Mouse (Mus musculus) intestine, embryonic 15.5 days (tissue): ENCODE data around the gene Sfrp4. TPM values are rescaled to one million over a fixed set of nuclear protein-coding genes. Genes with fewer than 3 reads are reported as not detected.

Experiments
- ATAC-seq: fragments of 200-750 bp; cut with Nextera tagmentation; 2 replicates; pipeline ENCODE4 v1.8.0; 2017; ENCODE audit warnings: moderate TSS enrichment, moderate library complexity
- H3K27ac ChIP-seq: fragments of 300-500 bp; sonication (generic); 2 replicates; pipeline ENCODE4 v1.5.1; 2015; ENCODE audit warnings: mild to moderate bottlenecking, inconsistent platforms
- H3K27me3 ChIP-seq: fragments of 300-500 bp; sonication (generic); replicated peaks from 2 replicates; pipeline ENCODE4 v1.6.1; 2015; ENCODE audit warnings: inconsistent platforms
- H3K36me3 ChIP-seq: fragments of 300-500 bp; sonication (generic); 2 replicates; pipeline ENCODE4 v1.6.1; 2015; ENCODE audit warnings: inconsistent platforms
- H3K4me1 ChIP-seq: fragments of 300-500 bp; sonication (generic); replicated peaks from 2 replicates; pipeline ENCODE4 v1.6.1; 2015; ENCODE audit warnings: inconsistent platforms
- H3K4me2 ChIP-seq: fragments of 300-500 bp; sonication (generic); replicated peaks from 2 replicates; pipeline ENCODE4 v1.6.1; 2015; ENCODE audit warnings: mild to moderate bottlenecking, inconsistent platforms
- H3K4me3 ChIP-seq: fragments of 300-500 bp; sonication (generic); replicated peaks from 2 replicates; pipeline ENCODE4 v1.5.1; 2015; ENCODE audit warnings: inconsistent platforms
- H3K9ac ChIP-seq: fragments of 300-500 bp; sonication (generic); 2 replicates; pipeline ENCODE4 v1.6.1; 2015; ENCODE audit warnings: inconsistent platforms
- H3K9me3 ChIP-seq: fragments of 300-500 bp; sonication (generic); 2 replicates; pipeline ENCODE4 v1.6.1; 2016; ENCODE audit warnings: inconsistent platforms
- WGBS: fragments of 180-500 bp; shearing (Covaris S2); methylation state at CpG from one replicate; pipeline ENCODE4 v1.1.7; 2015; 5-methylcytosine and 5-hydroxymethylcytosine counted together
- polyA plus RNA-seq: library from polyadenylated mRNA; unstranded; fragments of >200 nt; fragmentation: Nextera tagmentation; extraction: Ambion mirVana; gene quantifications from 2 replicates; pipeline ENCODE4 v1.2.1, GENCODE M21; 2015

The Sfrp4 gene
- polyA plus RNA-seq, 1 experiment from 2014 or later, result 1.8 TPM

DNA sequence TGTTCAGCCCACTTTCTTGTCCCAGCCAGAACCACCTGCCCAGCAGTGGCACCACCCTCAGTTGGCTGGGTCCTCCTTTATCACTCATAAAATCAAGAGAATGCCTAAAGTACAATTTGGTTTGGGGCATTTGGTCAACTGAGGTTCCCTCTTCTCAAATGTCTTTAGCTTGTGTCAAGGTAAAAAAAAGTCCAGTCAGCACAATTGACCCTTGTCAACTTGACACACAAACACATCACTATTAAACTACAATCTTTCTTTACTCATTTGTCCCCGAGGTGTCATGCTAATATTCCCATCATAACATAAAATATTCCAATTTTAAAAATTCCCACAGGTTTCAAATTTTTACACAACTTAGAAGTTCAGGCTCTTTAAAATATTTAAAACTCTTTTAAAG lies 8.6 kb upstream of the Sfrp4 start:
- H3K36me3 ChIP-seq, result no peaks in the 10 kb centered on the region
- ATAC-seq, result no peak

DNA sequence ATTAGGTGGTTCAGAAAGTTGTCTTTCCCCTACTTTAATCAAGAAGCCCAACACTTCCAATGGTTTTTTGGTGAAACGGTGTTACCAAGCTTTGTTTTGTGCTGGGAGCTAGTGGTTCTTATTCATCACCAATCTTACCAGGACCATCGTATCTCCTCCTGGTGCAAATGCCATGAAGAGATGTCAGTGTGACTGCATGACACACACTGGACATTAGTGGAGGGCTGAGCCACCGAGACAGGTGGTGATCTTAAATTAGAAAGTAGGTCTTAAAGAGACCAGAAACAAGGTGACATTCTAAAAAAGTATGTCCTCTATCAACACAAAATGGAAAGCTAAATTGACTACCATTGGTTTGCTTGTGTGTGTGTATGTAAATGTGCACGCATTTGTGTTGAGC lies 4.8 kb upstream of the Sfrp4 start:
- H3K9me3 ChIP-seq, result no peaks in the 10 kb centered on the region
- H3K27me3 ChIP-seq, result peaks cover 3% of the 10 kb centered on the region; the same call in 1 of the 2 replicates
- no peak overlapping the region for H3K27ac ChIP-seq
- H3K4me3 ChIP-seq, result no peak overlapping the region
- whole genome bisulfite sequencing, result 92% methylated on average over 4 of the region's 4 CpGs
- 0 out of 2 replicates have a peak overlapping the region, but pooled peaks have one; percentile 99 for H3K4me2 ChIP-seq
- ATAC-seq, result no peak
- no peak overlapping the region for H3K9ac ChIP-seq
- no peaks in the 10 kb centered on the region for H3K36me3 ChIP-seq
- H3K4me1 ChIP-seq, result 0 out of 2 replicates have a peak, but pooled peaks cover 3% of the 10 kb centered on the region

More for the DNA sequence above, 8.6 kb upstream of the Sfrp4 start:
- H3K27ac ChIP-seq, result no peak overlapping the region
- no peak overlapping the region for H3K9ac ChIP-seq
- no peak overlapping the region for H3K4me3 ChIP-seq
- no peaks in the 10 kb centered on the region for H3K27me3 ChIP-seq
- 87% methylated on average over 1 of the region's 1 CpGs for WGBS
- no peak overlapping the region for H3K4me2 ChIP-seq
- H3K9me3 ChIP-seq, result no peaks in the 10 kb centered on the region
- H3K4me1 ChIP-seq, result 0 out of 2 replicates have a peak, but pooled peaks cover 2% of the 10 kb centered on the region

DNA sequence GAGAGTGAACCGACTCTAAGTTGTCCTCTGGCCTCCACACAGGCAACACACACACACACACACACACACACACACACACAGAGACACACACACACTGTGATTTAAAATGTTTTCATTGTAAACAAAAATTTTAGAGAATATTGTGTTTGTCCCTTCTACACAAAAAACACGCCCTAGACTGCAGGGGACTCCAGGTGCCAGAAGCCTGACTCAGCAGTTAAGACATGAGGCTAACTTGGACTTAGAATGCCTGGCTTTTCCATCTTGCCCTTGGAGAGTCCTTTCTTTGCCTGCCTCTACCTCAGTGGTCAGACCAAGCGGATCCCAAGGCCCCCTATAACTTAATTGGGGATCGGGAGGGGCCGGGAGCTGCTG lies 4.1 kb upstream of the Sfrp4 start:
- Histone ChIP-seq H3K9ac (peak overlapping the region; percentile 73), H3K36me3 (no peaks in the 10 kb centered on the region), H3K27me3 (peaks cover 9% of the 10 kb centered on the region), H3K4me1 (0 out of 2 replicates have a peak, but pooled peaks cover 8% of the 10 kb centered on the region), H3K4me3 (peak overlapping the region; percentile 72), H3K4me2 (peak overlapping the region; percentile 99), H3K27ac (no peak overlapping the region), H3K9me3 (no peaks in the 10 kb centered on the region)
- peak; percentile 69 for ATAC-seq
- 7% methylated on average over 5 of the region's 5 CpGs for WGBS

DNA sequence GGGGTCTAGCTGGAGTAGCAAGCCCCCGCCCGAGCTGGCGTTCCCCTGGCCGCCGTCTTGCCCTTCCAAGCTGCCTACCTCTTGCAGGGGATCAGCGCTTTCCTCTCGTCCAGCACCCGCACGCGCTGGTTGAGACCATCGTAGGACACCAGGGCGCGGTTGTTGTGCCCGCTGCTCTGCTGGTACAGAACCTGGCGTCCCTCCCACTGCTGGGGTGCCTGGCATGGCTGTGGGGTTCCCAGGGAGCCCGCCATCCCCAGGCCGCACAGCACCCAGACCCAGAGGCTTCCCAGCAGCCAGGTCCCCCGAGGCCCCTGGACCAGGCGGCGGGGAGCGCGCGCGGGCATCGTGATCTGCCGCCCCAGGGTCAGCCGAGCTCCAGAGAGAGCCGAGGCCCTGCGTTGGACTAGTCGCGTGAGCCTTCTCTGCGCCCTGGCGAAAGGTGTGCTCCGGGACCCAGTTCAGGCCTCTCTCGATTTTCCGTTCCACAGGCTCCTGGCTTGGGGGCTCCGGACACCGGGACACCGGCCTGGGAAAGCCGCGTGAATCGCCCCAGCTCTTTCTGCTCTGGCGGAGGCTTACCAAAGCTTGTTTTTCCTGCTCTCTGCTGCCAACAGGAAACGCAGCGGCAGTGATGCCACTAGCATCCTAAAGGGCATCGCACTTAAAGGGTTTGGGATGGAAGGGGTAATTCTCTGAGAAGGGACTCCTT lies 3.5 kb upstream of the Sfrp4 start, which contains the start of gene Epdr1:
TSS of gene Epdr1 (minus strand) at position 712 of the 712 bp plus-strand sequence.
- Histone ChIP-seq H3K4me3 (peak within 1 kb of the TSS; percentile 72), H3K4me2 (peak within 1 kb of the TSS; percentile 99), H3K4me1 (0 out of 2 replicates have a peak, but pooled peaks cover 8% of the 10 kb centered on the region), H3K9ac (peak within 1 kb of the TSS; percentile 73), H3K27me3 (peaks cover 9% of the 10 kb centered on the region), H3K9me3 (no peaks in the 10 kb centered on the region), H3K36me3 (no peaks in the 10 kb centered on the region), H3K27ac (0 out of 2 replicates have a peak within 1 kb of the TSS, but pooled peaks have one; percentile 36)
- peak; percentile 86 for ATAC-seq
- WGBS, result under 1% methylated on average over 46 of the region's 46 CpGs

DNA sequence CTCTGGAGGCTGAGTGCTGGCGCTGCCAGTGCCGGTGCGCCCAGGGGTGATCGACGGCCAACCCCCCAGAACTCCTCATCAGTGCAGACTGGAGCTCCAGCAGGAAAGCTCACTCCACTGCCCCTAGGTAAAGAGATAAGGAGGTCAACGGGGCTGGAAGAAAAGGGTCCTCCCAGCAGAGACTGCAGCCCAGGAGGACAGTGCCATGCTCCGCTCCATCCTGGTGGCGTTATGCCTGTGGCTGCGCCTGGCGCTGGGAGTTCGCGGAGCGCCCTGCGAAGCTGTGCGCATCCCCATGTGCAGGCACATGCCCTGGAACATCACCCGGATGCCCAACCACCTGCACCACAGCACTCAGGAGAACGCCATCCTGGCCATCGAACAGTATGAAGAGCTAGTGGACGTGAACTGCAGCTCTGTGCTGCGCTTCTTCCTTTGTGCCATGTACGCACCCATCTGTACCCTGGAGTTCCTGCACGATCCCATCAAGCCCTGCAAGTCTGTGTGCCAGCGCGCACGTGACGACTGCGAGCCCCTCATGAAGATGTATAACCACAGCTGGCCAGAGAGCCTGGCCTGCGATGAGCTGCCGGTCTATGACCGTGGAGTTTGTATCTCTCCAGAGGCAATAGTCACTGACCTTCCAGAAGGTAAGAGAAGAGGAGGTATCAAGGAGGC lies 463 bp downstream of the Sfrp4 start:
- Histone ChIP-seq H3K4me3 (peak overlapping the region; percentile 45), H3K27me3 (peaks cover 9% of the 10 kb centered on the region), H3K9me3 (no peaks in the 10 kb centered on the region), H3K4me2 (peak overlapping the region; percentile 91), H3K9ac (peak overlapping the region; percentile 35; the same call in 1 of the 2 replicates), H3K27ac (no peak overlapping the region), H3K36me3 (no peaks in the 10 kb centered on the region), H3K4me1 (0 out of 2 replicates have a peak, but pooled peaks cover 8% of the 10 kb centered on the region)
- ATAC-seq, result peak; percentile 21; the same call in 1 of the 2 replicates
- WGBS, result 19% methylated on average over 30 of the region's 30 CpGs

DNA sequence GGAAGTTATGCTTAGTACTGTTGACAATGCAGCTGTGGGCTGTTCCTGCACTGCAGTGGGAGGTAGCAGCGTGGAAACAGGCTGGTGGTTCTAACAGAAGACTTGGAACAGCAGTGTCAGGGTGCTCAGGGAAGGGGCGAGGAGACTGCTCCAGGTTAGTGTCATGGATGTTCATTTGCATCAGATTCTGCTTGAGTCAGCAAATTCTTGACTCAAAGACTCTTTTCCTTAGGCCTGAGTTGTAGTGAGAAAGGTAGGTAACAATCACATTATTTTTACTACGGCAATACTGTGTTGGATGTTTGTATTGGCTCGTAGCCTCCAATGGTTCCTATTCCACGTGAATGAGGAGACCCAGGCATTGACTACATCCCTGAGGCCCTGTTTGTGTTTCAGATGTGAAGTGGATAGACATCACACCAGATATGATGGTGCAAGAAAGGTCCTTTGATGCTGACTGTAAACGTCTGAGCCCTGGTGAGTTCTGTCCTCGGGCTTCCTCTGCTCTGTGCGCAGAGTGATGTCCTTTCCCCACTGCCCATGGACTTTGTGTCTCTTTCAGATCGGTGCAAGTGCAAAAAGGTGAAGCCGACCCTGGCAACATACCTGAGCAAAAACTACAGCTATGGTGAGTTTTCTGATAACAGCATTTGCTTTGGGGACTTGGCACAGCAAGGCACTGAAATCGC lies 1.9 kb downstream of the Sfrp4 start:
- Histone ChIP-seq H3K9me3 (no peaks in the 10 kb centered on the region), H3K4me2 (no peak overlapping the region), H3K36me3 (no peaks in the 10 kb centered on the region), H3K27me3 (peaks cover 9% of the 10 kb centered on the region), H3K9ac (no peak overlapping the region), H3K27ac (no peak overlapping the region), H3K4me1 (0 out of 2 replicates have a peak, but pooled peaks cover 6% of the 10 kb centered on the region), H3K4me3 (no peak overlapping the region)
- 80% methylated on average over 11 of the region's 11 CpGs for WGBS
- ATAC-seq, result no peak

DNA sequence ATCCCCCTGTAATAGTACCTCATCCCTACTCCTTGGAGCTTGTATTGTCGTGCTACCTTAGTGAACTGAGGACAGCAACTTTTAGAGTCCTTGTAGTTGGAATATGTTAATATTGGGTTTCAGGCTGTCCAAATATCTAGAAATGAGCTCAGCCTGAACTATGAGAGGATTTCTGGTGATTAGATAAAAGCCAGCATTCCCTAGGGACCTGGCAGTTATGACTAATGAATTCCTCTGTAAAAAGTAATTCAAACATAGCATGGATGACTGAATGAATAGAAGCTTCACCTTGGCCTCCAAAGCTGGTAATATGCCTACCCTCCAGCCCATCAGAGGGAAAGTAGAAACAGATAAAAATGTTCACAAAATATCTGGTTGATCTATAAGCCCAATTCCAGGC lies 3.6 kb downstream of the Sfrp4 start:
- no peak overlapping the region for H3K27ac ChIP-seq
- H3K9me3 ChIP-seq, result no peaks in the 10 kb centered on the region
- H3K27me3 ChIP-seq, result peaks cover 9% of the 10 kb centered on the region
- 75% methylated on average over 1 of the region's 1 CpGs for WGBS
- no peaks in the 10 kb centered on the region for H3K36me3 ChIP-seq
- 0 out of 2 replicates have a peak, but pooled peaks cover 8% of the 10 kb centered on the region for H3K4me1 ChIP-seq
- no peak overlapping the region for H3K9ac ChIP-seq
- no peak overlapping the region for H3K4me2 ChIP-seq
- no peak overlapping the region for H3K4me3 ChIP-seq
- no peak for ATAC-seq

DNA sequence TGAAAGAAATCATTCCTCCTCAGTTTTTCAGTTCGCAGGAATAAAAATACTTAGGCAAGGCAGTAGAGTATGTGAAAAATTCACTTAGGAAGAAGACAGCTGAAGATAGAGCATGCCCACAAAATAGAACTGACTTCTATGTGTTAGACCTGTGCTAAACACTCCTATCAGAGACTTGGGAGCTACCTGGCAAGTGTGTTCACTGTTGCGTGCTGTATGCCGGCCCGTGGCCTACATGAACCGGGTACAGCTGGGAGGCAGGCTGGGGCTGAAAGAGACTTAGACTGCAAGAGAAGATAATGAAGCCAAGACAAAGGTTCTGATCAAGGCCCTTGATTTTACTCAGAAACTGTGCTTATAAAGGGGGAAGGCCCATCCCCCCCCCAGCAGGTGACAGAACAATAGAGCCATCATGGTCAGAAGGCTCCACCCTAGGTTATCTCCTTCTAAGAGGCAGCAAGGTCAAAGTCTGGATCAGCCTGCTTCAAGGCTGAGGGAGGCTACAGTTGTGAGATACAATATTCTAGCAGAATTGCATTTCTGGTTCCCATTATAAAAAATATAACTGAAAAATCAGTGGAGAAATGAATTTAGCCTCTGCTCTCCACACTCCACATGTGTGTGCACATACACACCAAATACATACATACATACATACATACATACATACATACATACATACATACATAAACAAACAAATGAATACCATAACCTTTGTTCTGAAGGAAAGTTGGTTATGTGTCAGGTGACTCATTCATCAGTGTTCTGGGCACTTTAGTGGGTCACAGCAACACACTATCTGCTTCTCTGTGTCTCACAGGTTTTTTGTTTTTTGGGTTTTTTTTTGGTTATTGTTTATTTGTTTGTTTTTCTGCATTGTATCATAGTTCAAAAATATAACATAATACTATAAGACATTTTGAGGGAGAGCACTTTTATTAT lies 8.1 kb downstream of the Sfrp4 start:
- no peak overlapping the region for H3K27ac ChIP-seq
- H3K9ac ChIP-seq, result no peak overlapping the region
- no peaks in the 10 kb centered on the region for H3K36me3 ChIP-seq
- 0 out of 2 replicates have a peak, but pooled peaks cover 2% of the 10 kb centered on the region for H3K4me1 ChIP-seq
- no peak overlapping the region for H3K4me3 ChIP-seq
- no peaks in the 10 kb centered on the region for H3K27me3 ChIP-seq
- WGBS, result 86% methylated on average over 5 of the region's 5 CpGs
- no peak overlapping the region for H3K4me2 ChIP-seq
- no peaks in the 10 kb centered on the region for H3K9me3 ChIP-seq
- ATAC-seq, result peak; percentile 93

DNA sequence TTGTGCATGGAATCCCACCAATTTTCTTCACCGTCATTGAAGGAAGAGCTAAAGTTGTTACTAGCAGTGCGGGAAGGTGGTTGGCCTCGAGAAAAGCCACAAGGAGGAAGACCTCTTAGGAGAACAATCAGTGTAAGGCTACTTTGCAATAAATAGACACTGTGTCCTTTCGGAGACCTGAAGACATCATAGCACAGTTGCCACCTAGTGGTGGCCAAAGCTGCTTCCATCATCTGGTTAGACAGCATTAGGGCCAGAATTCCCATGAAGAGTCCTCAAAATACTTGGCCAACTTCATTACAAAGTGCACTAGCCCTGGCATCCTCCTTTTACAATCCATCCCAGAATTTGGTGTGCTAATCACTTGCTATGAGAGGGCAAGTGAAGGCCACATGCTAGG lies 13.2 kb downstream of the Sfrp4 start:
- 0 out of 2 replicates have a peak, but pooled peaks have one; percentile 68 for ATAC-seq
- WGBS, result 68% methylated on average over 4 of the region's 4 CpGs

DNA sequence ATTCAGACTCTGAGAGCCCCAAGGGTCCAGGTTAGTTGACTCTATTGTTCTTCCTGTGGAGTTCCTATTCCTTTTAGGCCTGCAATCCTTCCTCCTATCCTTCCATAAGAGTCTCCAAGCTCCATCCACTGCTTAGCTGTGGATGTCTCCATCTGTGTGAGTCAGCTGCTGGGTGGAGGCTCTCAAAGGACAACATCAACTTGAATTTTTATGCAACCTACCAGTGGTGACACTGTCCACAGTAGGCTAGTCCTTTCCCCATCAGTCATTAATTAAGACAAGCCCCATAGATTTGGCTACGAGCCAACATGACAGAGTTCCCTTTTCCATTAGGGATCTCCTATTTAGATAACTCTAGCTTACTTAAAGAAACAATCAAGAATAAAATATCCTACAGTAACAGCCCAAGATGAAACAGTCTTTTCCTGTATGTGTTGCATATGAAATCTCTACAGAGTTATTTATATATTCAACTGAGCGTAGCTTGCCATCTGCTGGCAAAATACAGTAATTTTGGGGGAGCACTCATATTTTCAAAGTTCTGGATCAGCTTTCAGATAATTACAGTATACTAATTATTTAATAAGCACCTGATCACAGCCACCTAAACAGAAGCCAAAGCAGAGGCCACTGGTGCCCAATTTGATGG lies 17.4 kb downstream of the Sfrp4 start:
- Histone ChIP-seq H3K27me3 (no peaks in the 10 kb centered on the region), H3K4me3 (no peak overlapping the region), H3K9ac (no peak overlapping the region), H3K27ac (no peak overlapping the region), H3K36me3 (no peaks in the 10 kb centered on the region), H3K4me1 (no peaks in the 10 kb centered on the region), H3K4me2 (no peak overlapping the region), H3K9me3 (no peaks in the 10 kb centered on the region)
- no peak for ATAC-seq
- 76% methylated on average over 2 of the region's 2 CpGs for WGBS

More for the DNA sequence above, 13.2 kb downstream of the Sfrp4 start:
- no peaks in the 10 kb centered on the region for H3K4me1 ChIP-seq
- no peak overlapping the region for H3K9ac ChIP-seq
- H3K4me2 ChIP-seq, result no peak overlapping the region
- no peaks in the 10 kb centered on the region for H3K9me3 ChIP-seq
- H3K27ac ChIP-seq, result no peak overlapping the region
- no peaks in the 10 kb centered on the region for H3K27me3 ChIP-seq
- H3K36me3 ChIP-seq, result no peaks in the 10 kb centered on the region
- H3K4me3 ChIP-seq, result no peak overlapping the region

DNA sequence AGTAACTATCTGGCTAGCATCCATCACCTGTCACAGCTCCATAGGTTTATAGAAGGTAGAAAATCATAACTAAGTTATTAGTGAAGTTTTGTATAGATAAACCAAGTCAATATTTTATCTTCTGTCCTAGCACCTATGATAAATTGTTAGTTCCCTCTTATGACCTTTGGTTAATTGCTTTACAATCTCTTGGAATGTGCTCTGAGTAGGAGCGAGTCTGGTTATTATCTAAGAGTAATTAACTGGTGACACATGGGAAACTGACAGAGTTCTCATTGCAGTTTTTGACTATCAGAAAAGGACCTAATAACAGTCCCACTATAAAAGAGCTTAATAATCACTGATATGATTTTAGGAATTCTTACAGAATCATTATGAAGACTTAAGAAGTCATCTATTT lies 20.6 kb downstream of the Sfrp4 start:
- Histone ChIP-seq H3K4me2 (no peak overlapping the region), H3K27me3 (no peaks in the 10 kb centered on the region), H3K9ac (no peak overlapping the region), H3K4me3 (no peak overlapping the region), H3K27ac (no peak overlapping the region), H3K36me3 (no peaks in the 10 kb centered on the region), H3K9me3 (no peaks in the 10 kb centered on the region), H3K4me1 (no peaks in the 10 kb centered on the region)
- WGBS, result 17% methylated on average over 1 of the region's 1 CpGs
- ATAC-seq, result peak; percentile 74
